Mouse (Mus musculus): ENCODE measurements around the gene Msh4.
"Not testable (repeated sequence)": the region's sequence is repeated elsewhere in the genome, so short reads cannot be mapped to it uniquely, and the experiment has no call there.

The Msh4 gene

GRCm38 (mm10) chr3:153849368-153850015 lies 56.4 kb downstream of the Msh4 start:
- no peak for DNase-seq (ENCODE audit: inconsistent ontology term)

GRCm38 (mm10) chr3:153847207-153847733 lies 58.7 kb downstream of the Msh4 start:
- DNase-seq (ENCODE audit: inconsistent ontology term): no peak

GRCm38 (mm10) chr3:153846109-153846508 lies 59.8 kb downstream of the Msh4 start:
- DNase-seq (ENCODE audit: inconsistent ontology term): no peak

GRCm38 (mm10) chr3:153845500-153845899 lies 60.4 kb downstream of the Msh4 start:
- no peak for DNase-seq (ENCODE audit: inconsistent ontology term)

GRCm38 (mm10) chr3:153844757-153845156 lies 61.2 kb downstream of the Msh4 start:
- no peak for DNase-seq (ENCODE audit: inconsistent ontology term)

GRCm38 (mm10) chr3:153844030-153844429 lies 61.9 kb downstream of the Msh4 start, which contains the start of gene Asb17:
Gene Asb17 (plus strand): TSS chr3:153844209.
- no peak for DNase-seq (ENCODE audit: inconsistent ontology term)

GRCm38 (mm10) chr3:153837593-153837992 lies 68.3 kb downstream of the Msh4 start:
- DNase-seq (ENCODE audit: inconsistent ontology term): no peak

- no peak for DNase-seq (ENCODE audit: inconsistent ontology term)
Measured at GRCm38 (mm10) chr3:153836316-153836715, 69.6 kb downstream of the Msh4 start.

GRCm38 (mm10) chr3:153835455-153836086 lies 70.4 kb downstream of the Msh4 start:
- DNase-seq (ENCODE audit: inconsistent ontology term): peak; percentile 56

GRCm38 (mm10) chr3:153834071-153834470 lies 71.9 kb downstream of the Msh4 start:
- DNase-seq (ENCODE audit: inconsistent ontology term): no peak

- DNase-seq (ENCODE audit: inconsistent ontology term): no peak
Measured at GRCm38 (mm10) chr3:153832654-153832945, 73.3 kb downstream of the Msh4 start.

GRCm38 (mm10) chr3:153831873-153832653 lies 73.9 kb downstream of the Msh4 start:
- no peak for DNase-seq (ENCODE audit: inconsistent ontology term)

GRCm38 (mm10) chr3:153831014-153831872 lies 74.7 kb downstream of the Msh4 start:
- DNase-seq (ENCODE audit: inconsistent ontology term): no peak

- DNase-seq (ENCODE audit: inconsistent ontology term): not testable (repeated sequence)
Measured at GRCm38 (mm10) chr3:153829788-153830187, 76.2 kb downstream of the Msh4 start.

- no peak for DNase-seq (ENCODE audit: inconsistent ontology term)
Measured at GRCm38 (mm10) chr3:153826616-153827015, 79.3 kb downstream of the Msh4 start.

GRCm38 (mm10) chr3:153825197-153825596 lies 80.7 kb downstream of the Msh4 start:
- no peak for DNase-seq (ENCODE audit: inconsistent ontology term)

GRCm38 (mm10) chr3:153823671-153824515 lies 82.0 kb downstream of the Msh4 start:
- DNase-seq (ENCODE audit: inconsistent ontology term): peak; percentile 28

GRCm38 (mm10) chr3:153819438-153819837 lies 86.5 kb downstream of the Msh4 start:
- no peak for DNase-seq (ENCODE audit: inconsistent ontology term)

- no peak for DNase-seq (ENCODE audit: inconsistent ontology term)
Measured at GRCm38 (mm10) chr3:153818723-153819122, 87.2 kb downstream of the Msh4 start.

GRCm38 (mm10) chr3:153817376-153817890 lies 88.5 kb downstream of the Msh4 start:
- DNase-seq (ENCODE audit: inconsistent ontology term): peak; percentile 4

Measured in Muller cell, postnatal 12 days (primary cell).